Mouse (Mus musculus): ENCODE results near the gene Zbtb16.

DNA sequence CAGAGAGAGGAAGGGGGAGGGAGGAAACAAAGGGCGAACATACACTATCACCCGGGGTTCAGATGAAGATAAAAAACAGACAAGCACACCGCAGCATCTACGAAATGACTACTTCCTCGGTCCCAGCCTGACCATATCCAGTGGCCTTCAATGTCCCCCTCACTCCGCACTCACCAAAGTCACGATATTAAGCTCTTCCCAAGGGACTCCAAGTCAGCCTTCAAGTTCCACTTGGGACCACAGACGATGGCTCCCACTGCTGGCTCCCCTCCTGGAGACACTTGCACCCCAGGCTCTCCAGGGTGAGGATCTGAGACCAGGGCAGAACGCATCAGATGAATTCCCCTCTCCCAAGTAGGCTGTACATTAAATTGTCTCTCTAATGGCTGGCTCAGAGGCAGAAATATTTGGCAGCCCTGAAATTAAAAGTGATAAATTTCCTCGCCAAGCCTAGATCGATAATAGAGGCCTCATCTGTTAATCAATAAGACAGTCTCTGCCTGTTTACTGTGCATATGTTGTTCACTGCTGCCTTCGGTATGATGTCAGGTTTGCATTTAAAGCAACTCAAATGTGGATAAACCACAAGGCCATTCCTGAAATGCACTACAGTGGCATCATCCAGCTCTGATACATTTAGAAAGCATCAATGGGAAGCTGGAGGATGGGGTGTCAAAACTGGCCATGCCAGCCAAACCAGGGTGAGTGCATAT lies 115.6 kb downstream of the Zbtb16 start:
- TF ChIP-seq CHD2 (IDR thresholded peaks at IDR 0.05; ENCODE audit: low read depth, low read length) (no peak), HCFC1 (IDR thresholded peaks at IDR 0.05; ENCODE audit: borderline replicate concordance, insufficient read depth, low read length) (no peak), MAFK (IDR thresholded peaks at IDR 0.05; ENCODE audit: insufficient read depth, low read depth, low read length) (no peak)
